Mouse (Mus musculus) MEL (cell line): ENCODE results near the gene Ivns1abp.
A peak's percentile ranks its signal among the peaks of the same experiment; 100 is the strongest.

Experiments used
- CTCF ChIP-seq, 3 experiments: IDR thresholded peaks in 2 of 3; conservative IDR thresholded peaks in 1 of 3; 2 replicates each; pipeline ENCODE4 v1.5.1; 2011 to 2012; ENCODE audit warnings: low read length in 3 of 3, low read depth in 2 of 3, mild to moderate bottlenecking in 2 of 3, improper control_type of control experiment in 1 of 3, inconsistent platforms in 1 of 3, mixed read lengths in 1 of 3, moderate library complexity in 1 of 3; ENCODE audit not compliant: control insufficient read depth in 1 of 3, insufficient read depth in 1 of 3, poor library complexity in 1 of 3, severe bottlenecking in 1 of 3
- EP300 ChIP-seq, 2 experiments: IDR thresholded peaks; 2 replicates each; pipeline ENCODE4 v1.6.1; 2011; ENCODE audit warnings: improper control_type of control experiment in 2 of 2, low read length in 2 of 2, low read depth in 1 of 2, mild to moderate bottlenecking in 1 of 2
- KAT2A ChIP-seq: conservative IDR thresholded peaks from 2 replicates; pipeline ENCODE4 v1.6.1; 2012; ENCODE audit warnings: low read depth, low read length, improper control_type of control experiment, inconsistent platforms
- MAZ ChIP-seq: IDR thresholded peaks from 2 replicates; pipeline ENCODE4 v1.6.1; 2012; ENCODE audit warnings: low read depth, mild to moderate bottlenecking, inconsistent platforms, low read length, improper control_type of control experiment
- POLR2AphosphoS5 ChIP-seq: IDR thresholded peaks from 2 replicates; pipeline ENCODE4 v1.6.1; 2012; ENCODE audit warnings: low read depth, borderline replicate concordance, mild to moderate bottlenecking, inconsistent platforms, low read length, moderate library complexity, mixed read lengths

DNA sequence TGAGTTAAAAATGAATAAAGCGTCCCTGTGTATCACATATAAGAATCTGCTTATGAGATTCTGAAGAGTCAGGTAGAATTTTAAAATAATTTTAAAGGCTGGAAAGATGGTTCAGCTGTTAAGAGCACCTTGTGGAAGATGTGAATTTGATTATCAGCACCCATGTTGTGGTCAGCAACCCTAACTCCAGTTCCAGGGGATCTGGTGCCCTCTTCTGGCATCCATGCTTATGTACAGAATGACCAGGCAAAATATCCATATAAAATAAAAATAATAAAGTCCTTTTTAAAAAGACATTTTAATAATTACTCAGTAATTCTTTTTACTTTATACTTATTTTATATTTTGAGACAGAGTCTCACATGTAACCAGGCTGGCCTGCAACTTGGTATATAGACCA lies 45.8 kb downstream of the Ivns1abp start:
- TF ChIP-seq CTCF (IDR thresholded peaks at IDR 0.05 in 2 of 3, conservative IDR thresholded peaks at IDR 0.05 in 1 of 3; ENCODE audit: control insufficient read depth in 1 of 3, insufficient read depth in 1 of 3, low read depth in 2 of 3, low read length in 3 of 3, poor library complexity in 1 of 3, severe bottlenecking in 1 of 3) (peak; percentile 38 to 68 (median 60)), MAZ (no peak), POLR2AphosphoS5 (no peak), EP300 (IDR thresholded peaks at IDR 0.05; ENCODE audit: low read depth in 1 of 2, low read length in 2 of 2) (no peak), KAT2A (no peak)
